Mouse (Mus musculus) gonadal fat pad, adult 2 months (tissue): ENCODE measurements around the gene Gzma. TPM values are rescaled to one million over a fixed set of nuclear protein-coding genes. Genes with fewer than 3 reads are reported as not detected.

Experiments
- DNase-seq: peaks from one replicate; pipeline ENCODE4 v3.0.0-alpha.2; 2012; ENCODE audit warnings: low read depth
- polyA plus RNA-seq: library from polyadenylated mRNA; depleted of rRNA; stranded (reverse); fragments of >200 nt; gene quantifications from 2 replicates; pipeline ENCODE4 v1.2.3, GENCODE M21; 2012; rRNA removed

Gene Gzma
- polyA plus RNA-seq, 1 experiment = 0.95 TPM

DNA sequence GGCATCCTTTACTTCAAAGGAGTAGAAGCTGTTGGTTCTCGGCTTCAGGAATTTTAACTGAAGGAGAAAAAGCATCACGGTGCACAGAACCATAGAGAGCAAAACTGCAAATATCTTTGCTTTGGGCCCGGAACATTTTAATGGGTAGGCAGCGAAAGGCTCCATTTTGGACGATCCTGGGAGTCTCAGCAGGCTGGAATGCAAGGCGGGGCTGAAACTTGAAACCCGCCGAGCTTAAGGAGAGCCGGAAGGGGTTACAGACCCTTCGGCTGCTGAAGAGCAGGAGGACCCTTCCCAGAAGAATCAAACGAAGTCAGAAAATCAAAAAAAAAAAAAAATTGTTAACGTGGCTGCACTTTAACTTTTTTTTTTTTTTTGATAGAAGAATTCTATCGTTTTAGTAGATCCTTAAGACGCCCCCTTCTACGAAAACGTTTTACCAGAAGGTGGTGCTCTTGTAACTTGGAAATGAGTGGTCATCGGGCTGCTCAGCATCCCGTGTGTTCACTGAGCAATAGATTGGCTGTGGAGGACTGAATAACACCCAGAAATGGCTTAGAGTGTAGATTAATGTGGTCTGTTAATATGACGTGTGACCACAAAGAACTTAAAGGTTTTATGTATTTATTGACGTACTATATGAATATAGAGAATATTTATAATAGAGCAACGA lies 54.4 kb downstream of the Gzma start, which contains the start of gene Gpx8:
Gene Gpx8 (minus strand): TSS at position 200 of the 673 bp plus-strand sequence.
- DNase-seq = peak; percentile 22

DNA sequence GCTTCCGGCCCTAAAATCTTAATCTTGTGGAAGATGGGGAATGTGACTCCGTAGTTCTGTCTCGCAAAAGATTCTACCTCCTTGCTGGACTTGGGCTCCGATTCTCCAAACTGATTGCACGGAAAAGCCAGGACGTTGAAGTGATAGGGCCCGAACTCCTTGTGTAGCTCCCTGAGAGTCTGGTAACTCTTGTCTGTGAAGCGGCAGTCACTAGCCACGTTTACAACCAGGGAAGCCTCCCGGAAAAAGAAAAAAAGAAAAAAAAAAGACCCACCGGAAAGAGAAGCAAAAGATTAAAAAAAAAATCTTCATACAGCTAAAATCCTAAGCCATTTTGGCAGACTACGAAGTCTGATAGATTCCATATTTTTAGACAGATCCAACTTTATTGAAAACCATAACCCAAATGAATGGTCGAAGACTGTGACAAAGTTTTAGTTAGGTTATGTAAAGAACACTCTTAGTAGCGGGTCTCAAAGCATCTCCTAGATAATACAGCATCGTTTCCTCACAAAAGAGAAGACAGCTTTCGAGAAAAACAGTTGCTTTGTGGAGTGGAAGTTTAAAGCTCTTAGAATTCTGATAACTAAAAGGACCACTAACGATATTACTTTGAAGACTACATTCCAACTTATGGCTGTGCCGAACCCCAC lies 55.2 kb downstream of the Gzma start:
- no peak for DNase-seq

DNA sequence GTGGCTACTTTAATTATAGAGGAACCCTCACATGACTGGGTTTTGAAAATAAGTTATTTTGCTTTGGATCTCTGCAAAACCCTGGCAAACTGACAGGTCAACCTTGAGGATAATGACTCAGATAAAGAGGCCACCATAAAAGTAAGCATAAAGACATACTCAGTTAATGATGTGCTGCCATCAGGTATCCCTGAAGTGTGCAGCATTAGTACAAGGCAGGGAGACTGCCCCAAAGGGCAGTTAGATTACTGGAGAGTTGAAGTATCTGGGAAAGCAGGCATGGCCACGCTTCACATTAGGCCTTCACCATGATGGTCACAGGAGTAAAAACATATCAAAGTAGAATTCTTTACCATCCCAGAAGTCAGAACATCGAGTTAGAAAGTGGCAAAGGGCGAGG lies 55.9 kb downstream of the Gzma start:
- no peak for DNase-seq

Other genes starting within 250 kb of the Gzma start
- 11.0 and 11.4 TPM in 2 replicates for gene Mtrex, start 173.6 kb downstream of the Gzma start, polyA plus RNA-seq
- gene Dhx29, start 173.5 kb downstream of the Gzma start, polyA plus RNA-seq = 6.7 and 6.9 TPM in 2 replicates
- gene Ccno, start 113.2 kb downstream of the Gzma start, polyA plus RNA-seq = 60.3 and 104 TPM in 2 replicates
- 0.51 and 0.86 TPM in 2 replicates for gene Mcidas, start 107.1 kb downstream of the Gzma start, polyA plus RNA-seq
- 0.08 TPM in 1 of 2 replicates, not detected in the other for gene Cdc20b, start 65.9 kb downstream of the Gzma start, polyA plus RNA-seq
- 18.8 and 21.8 TPM in 2 replicates for gene Gpx8, start 54.6 kb downstream of the Gzma start, polyA plus RNA-seq
- gene Esm1, start 108.7 kb upstream of the Gzma start, polyA plus RNA-seq = 3.8 and 4.1 TPM in 2 replicates
- gene Gzmk, start 124.9 kb upstream of the Gzma start, polyA plus RNA-seq = not detected in 2 replicates
- gene BC067074, start 192.2 kb upstream of the Gzma start, polyA plus RNA-seq = 2.4 and 3.1 TPM in 2 replicates